Mouse (Mus musculus) neutrophil, adult 65 days (primary cell): ENCODE measurements around the gene Vmn1r65. TPM values are rescaled to one million over a fixed set of nuclear protein-coding genes. Genes with fewer than 3 reads are reported as not detected.

ENCODE experiments used
- total RNA-seq: library from RNA; stranded (reverse); gene quantifications from 2 replicates; pipeline ENCODE4 v1.2.4, GENCODE M21; 2023

Vmn1r65 gene
- not detected in 2 replicates for total RNA-seq

GRCm38 (mm10) chr7:6010910-6011309 is at the start of gene Vmn1r65:
Gene Vmn1r65 (minus strand): TSS chr7:6011010.

DNA sequence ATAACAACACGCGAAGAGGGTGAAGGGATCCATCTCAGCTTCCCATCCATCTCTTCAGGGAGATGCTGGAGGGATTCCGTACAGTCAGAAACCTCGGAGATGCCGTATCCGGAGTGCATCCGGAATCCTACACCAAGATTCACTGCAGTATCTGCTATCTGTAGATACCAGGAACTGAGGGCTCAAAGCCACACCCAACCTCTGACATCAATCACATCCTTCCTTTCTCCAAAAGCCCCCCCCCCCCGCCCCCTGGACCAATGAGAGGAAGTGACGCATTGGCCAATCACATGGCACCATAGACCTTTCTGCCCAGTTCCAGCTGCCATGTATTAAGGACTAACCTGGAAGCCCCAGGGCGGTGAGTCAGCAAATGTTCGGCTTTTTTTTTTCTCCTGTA is 34.1 kb upstream of the Vmn1r65 start, which contains the start of gene Nlrp4c:
Gene Nlrp4c (plus strand): TSS at position 301 of the 400 bp plus-strand sequence.

Other genes with a start within 250 kb of the Vmn1r65 start
- not detected in 2 replicates for gene Vmn1r63, start 205.6 kb downstream of the Vmn1r65 start, total RNA-seq
- gene Vmn1r64, start 126.5 kb downstream of the Vmn1r65 start, total RNA-seq: not detected in 2 replicates
- not detected in 2 replicates for gene Nlrp4c, start 34.2 kb upstream of the Vmn1r65 start, total RNA-seq
- gene Zfp787, start 145.0 kb upstream of the Vmn1r65 start, total RNA-seq: 36.8 and 42.4 TPM in 2 replicates
- gene Zfp444, start 161.2 kb upstream of the Vmn1r65 start, total RNA-seq: 3.5 and 4.4 TPM in 2 replicates
- gene Galp, start 186.1 kb upstream of the Vmn1r65 start, total RNA-seq: not detected in 2 replicates
- gene Zscan5b, start 211.3 kb upstream of the Vmn1r65 start, total RNA-seq: not detected in 2 replicates
- gene Epp13, start 241.7 kb upstream of the Vmn1r65 start, total RNA-seq: not detected in 2 replicates